Comparison of ENCODE assay signal across 16 mouse cellular contexts in genomic region chr5:141062144-141062543, GRCm38 (mm10).
"Had no signal": no experiment of that assay in that cellular context is flagged by ENCODE, and none has a peak within 500 bp of the region (broad histone marks: within the 10 kb centered on the region; RNA-seq: fewer than 3 reads in every experiment).

No protein-coding gene starts in this region.

- H3K9me3 ChIP-seq: midbrain, embryonic 15.5 days had no signal

- ATAC-seq: inflammation-experienced regulatory T-cells, adult 6 months; intestine, postnatal 0 days; midbrain, embryonic 15.5 days had no signal

- H3K36me3 ChIP-seq: limb, embryonic 13.5 days; midbrain, embryonic 15.5 days; neural tube, embryonic 13.5 days had no signal

- H3K27ac ChIP-seq: limb, embryonic 13.5 days; liver, embryonic 14.5 days; midbrain, embryonic 15.5 days; neural tube, embryonic 13.5 days had no signal

- H3K4me3 ChIP-seq: limb, embryonic 13.5 days; megakaryocyte, embryonic 14.5 days; midbrain, embryonic 15.5 days; neural tube, embryonic 13.5 days had no signal

- H3K9ac ChIP-seq: limb, embryonic 13.5 days; liver, embryonic 14.5 days; midbrain, embryonic 15.5 days; neural tube, embryonic 13.5 days had no signal

- DNase-seq: kidney, adult 9 months; kidney, postnatal 14 days; layer of hippocampus, postnatal 36 days; left cerebral cortex, postnatal 4 days; lung, adult 18-20 months; lung, postnatal 36 days; right cerebral cortex, postnatal 14 days; thymus, postnatal 25 days had no signal

- H3K4me2 ChIP-seq: limb, embryonic 13.5 days; midbrain, embryonic 11.5 days; midbrain, embryonic 15.5 days; neural tube, embryonic 13.5 days had no signal

- H3K27me3 ChIP-seq: limb, embryonic 13.5 days; megakaryocyte, embryonic 14.5 days; midbrain, embryonic 15.5 days; neural tube, embryonic 13.5 days had no signal

- H3K4me1 ChIP-seq: limb, embryonic 13.5 days; midbrain, embryonic 15.5 days; neural tube, embryonic 13.5 days had no signal
